In genomic region chr9:58455798-58456197, GRCm38 (mm10) we compare ENCODE assay signal across 8 mouse cellular contexts. TPM values are rescaled to one million over a fixed set of nuclear protein-coding genes. Genes with fewer than 3 reads are reported as not detected.
A peak's percentile ranks its signal among the peaks of the same experiment; 100 is the strongest.
DNase-seq lines count a peak whose midpoint lies in the region; ATAC-seq lines count a peak whose summit lies in the region.

No protein-coding gene starts in this region.

- ATAC-seq in cerebellum, adult (ENCODE audit: insufficient number of reproducible peaks, low FRiP score, low TSS enrichment), result no peak
- ATAC-seq in hematopoietic stem cell, adult 5-6 weeks (replicated peaks in 1 of 2; ENCODE audit: insufficient read depth in 1 of 2, low FRiP score in 2 of 2, low TSS enrichment in 1 of 2, low read depth in 1 of 2, poor library complexity in 2 of 2, severe bottlenecking in 2 of 2), result 0 out of 4 replicates have a peak, but pooled peaks have one; percentile 27 to 45
- ATAC-seq in erythroblast, adult 5-6 weeks (replicated peaks; ENCODE audit: low FRiP score, poor library complexity, severe bottlenecking), result no peak

- DNase-seq in cerebellum, adult 11-12 months, result peak; percentile 33
- peak; percentile 70 for DNase-seq in Muller cell, postnatal 12 days (ENCODE audit: inconsistent ontology term)
- DNase-seq in layer of hippocampus, postnatal 36 days, result peak; percentile 48 to 69
- no peak for DNase-seq in adrenal gland, adult 8-10 months
- no peak for DNase-seq in urinary bladder, adult 2 months (ENCODE audit: low spot score)

RNA-seq across cellular contexts. Expression of gene Insyn1, which starts 32.6 kb away (rescaled TPM):
- total RNA-seq in hematopoietic stem cell, adult 5-6 weeks (2017), result 0.38 TPM in 1 of 2 replicates, not detected in the other
- total RNA-seq in layer of hippocampus, postnatal 36 days (2021), result 100 to 1,000 TPM; 232 to 236 TPM
- 10 to 100 TPM; 10.8 to 13.7 (median 12.4) TPM for total RNA-seq in adrenal gland, adult 8-10 months (2022)
- polyA plus RNA-seq in urinary bladder, adult 2 months (2012; rRNA removed), result 4.1 and 4.8 TPM in 2 replicates
- not detected in 2 replicates for total RNA-seq in erythroblast, adult 5-6 weeks (2015; ENCODE audit: low replicate concordance)
- not detected in 2 replicates for total RNA-seq in erythroblast, adult 5-6 weeks (2017; ENCODE audit: low replicate concordance)

Comparison
In these comparisons a context has a peak if more than half of its experiments do, and no peak if none do; other contexts are left out.
1. DNase-seq: peak in cerebellum, adult 11-12 months (single experiment), Muller cell, postnatal 12 days (single experiment) and layer of hippocampus, postnatal 36 days (2 of 2); none in adrenal gland, adult 8-10 months (single experiment) and urinary bladder, adult 2 months (single experiment).
2. ATAC-seq: peak in hematopoietic stem cell, adult 5-6 weeks (2 of 2); none in cerebellum, adult (single experiment) and erythroblast, adult 5-6 weeks (single experiment).
3. RNA of gene Insyn1, which starts 32.6 kb away (total RNA-seq): 232 to 236 TPM in layer of hippocampus, postnatal 36 days; 10.8 to 13.7 TPM in adrenal gland, adult 8-10 months, 0.38 TPM in hematopoietic stem cell, adult 5-6 weeks and not detected in erythroblast, adult 5-6 weeks; every median in the first group is over 10 times any median in the second.